Mouse (Mus musculus) embryonic facial prominence, embryonic 15.5 days (tissue): ENCODE measurements around the gene Trappc4. TPM values are rescaled to one million over a fixed set of nuclear protein-coding genes. Genes with fewer than 3 reads are reported as not detected.
"Not testable (repeated sequence)": the region's sequence is repeated elsewhere in the genome, so short reads cannot be mapped to it uniquely, and the experiment has no call there.

Experiments
- ATAC-seq: fragments of 200-750 bp; cut with Nextera tagmentation; 2 replicates; pipeline ENCODE4 v1.8.0; 2017; ENCODE audit warnings: low read depth, moderate TSS enrichment; ENCODE audit not compliant: insufficient number of reproducible peaks, low FRiP score, low TSS enrichment
- H3K27ac ChIP-seq: fragments of 300-500 bp; sonication (generic); replicated peaks from 2 replicates; pipeline ENCODE4 v1.5.1; 2015; ENCODE audit warnings: mild to moderate bottlenecking, inconsistent platforms
- H3K27me3 ChIP-seq: fragments of 300-500 bp; sonication (generic); 2 replicates; pipeline ENCODE4 v1.6.1; 2015; ENCODE audit warnings: inconsistent platforms
- H3K36me3 ChIP-seq: fragments of 300-500 bp; sonication (generic); 2 replicates; pipeline ENCODE4 v1.6.1; 2015; ENCODE audit warnings: mild to moderate bottlenecking, inconsistent platforms
- H3K4me1 ChIP-seq: fragments of 300-500 bp; sonication (generic); 2 replicates; pipeline ENCODE4 v1.6.1; 2015; ENCODE audit warnings: inconsistent platforms
- H3K4me2 ChIP-seq: fragments of 300-500 bp; sonication (generic); replicated peaks from 2 replicates; pipeline ENCODE4 v1.6.1; 2015; ENCODE audit warnings: mild to moderate bottlenecking, inconsistent platforms
- H3K4me3 ChIP-seq: fragments of 300-500 bp; sonication (generic); replicated peaks from 2 replicates; pipeline ENCODE4 v1.5.1; 2015; ENCODE audit warnings: mild to moderate bottlenecking, inconsistent platforms
- H3K9ac ChIP-seq: fragments of 300-500 bp; sonication (generic); 2 replicates; pipeline ENCODE4 v1.6.1; 2015; ENCODE audit warnings: inconsistent platforms
- H3K9me3 ChIP-seq: fragments of 300-500 bp; sonication (generic); replicated peaks from 2 replicates; pipeline ENCODE4 v1.6.1; 2016; ENCODE audit warnings: inconsistent platforms
- WGBS: fragments of 180-500 bp; shearing (Covaris S2); methylation state at CpG from one replicate; pipeline ENCODE4 v1.1.7; 2015; 5-methylcytosine and 5-hydroxymethylcytosine counted together
- polyA plus RNA-seq: library from polyadenylated mRNA; unstranded; fragments of >200 nt; fragmentation: Nextera tagmentation; extraction: Ambion mirVana; gene quantifications from 2 replicates; pipeline ENCODE4 v1.2.1, GENCODE M21; 2015

Trappc4 gene
- polyA plus RNA-seq, 1 experiment from 2014 or later, result 138 TPM

DNA sequence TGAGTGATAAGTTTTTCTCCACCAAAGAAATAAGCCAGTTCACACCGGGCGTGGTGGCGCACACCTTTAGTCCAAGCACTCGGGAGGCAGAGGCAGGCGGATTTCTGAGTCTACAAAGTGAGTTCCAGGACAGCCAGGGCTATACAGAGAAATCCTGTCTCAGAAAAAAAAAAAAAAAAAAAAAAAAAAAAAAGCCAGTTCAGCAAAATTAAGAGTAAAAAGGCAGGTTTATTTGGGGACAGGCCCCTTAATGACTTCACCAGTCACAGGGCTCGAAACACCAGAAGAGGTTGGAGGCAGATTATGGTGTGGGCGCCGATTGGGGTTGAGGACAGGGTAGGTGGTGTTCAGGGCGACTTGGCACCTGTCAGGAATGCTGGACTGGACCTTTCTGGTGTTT, 12.3 kb upstream of the Trappc4 start:
- H3K4me1 ChIP-seq, H3K4me2 ChIP-seq, H3K36me3 ChIP-seq, H3K27me3 ChIP-seq, H3K27ac ChIP-seq, H3K9ac ChIP-seq, H3K4me3 ChIP-seq, H3K9me3 ChIP-seq, ATAC-seq: not testable (repeated sequence)
- 95% methylated on average over 9 of the region's 9 CpGs for WGBS

DNA sequence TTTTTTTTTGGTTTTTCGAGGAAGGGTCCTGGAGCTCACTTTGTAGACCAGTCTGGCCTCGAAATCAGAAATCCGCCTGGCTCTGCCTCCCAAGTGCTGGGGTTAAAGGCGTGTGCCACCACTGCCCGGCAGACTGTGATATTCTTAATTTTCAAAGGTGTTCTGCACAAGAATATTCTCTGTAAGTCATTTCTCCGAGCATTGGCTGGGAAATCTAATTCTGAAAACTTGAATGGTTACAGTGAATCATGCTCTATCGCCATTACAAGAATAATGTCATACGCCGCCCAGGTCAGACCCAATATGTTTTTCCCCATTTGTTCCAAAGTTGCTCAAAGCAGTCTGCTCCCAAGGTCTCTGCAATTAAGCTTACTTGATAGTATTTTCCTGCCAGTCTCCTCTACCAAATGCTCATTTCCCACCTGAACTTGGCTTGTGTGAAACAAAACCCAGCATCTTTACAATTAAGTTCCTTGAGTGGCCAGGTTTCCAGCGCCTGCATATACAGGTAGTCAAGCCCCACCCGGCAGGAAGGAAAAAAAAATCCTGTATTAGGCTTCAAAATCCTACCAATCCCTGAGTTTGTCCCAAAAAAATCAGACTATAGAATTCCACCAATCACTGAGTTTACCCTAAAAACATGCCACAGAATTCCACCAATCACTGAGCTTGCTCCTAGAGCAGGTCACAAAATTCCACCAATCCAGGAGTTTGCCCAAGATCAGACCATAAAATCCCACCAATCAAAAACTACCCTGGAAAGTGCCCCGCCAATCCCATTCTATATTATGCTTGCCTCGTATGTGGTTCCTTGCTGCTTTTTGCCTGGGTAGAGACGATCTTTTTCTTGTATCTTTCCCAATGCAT, 11.4 kb upstream of the Trappc4 start, which contains the start of gene Ccdc84:
Ccdc84 (minus strand) TSS at position 51 of the 867 bp plus-strand sequence.
- Histone ChIP-seq H3K27ac (peak within 1 kb of the TSS; percentile 80), H3K9me3 (no peaks in the 10 kb centered on the region), H3K9ac (peak within 1 kb of the TSS; percentile 79), H3K4me3 (peak within 1 kb of the TSS; percentile 78), H3K4me2 (peak within 1 kb of the TSS; percentile 88), H3K27me3 (no peaks in the 10 kb centered on the region), H3K4me1 (peaks cover 6% of the 10 kb centered on the region; the same call in 1 of the 2 replicates), H3K36me3 (peaks cover 11% of the 10 kb centered on the region; the same call in 1 of the 2 replicates)
- 72% methylated on average over 14 of the region's 14 CpGs for WGBS
- ATAC-seq, result no peak

DNA sequence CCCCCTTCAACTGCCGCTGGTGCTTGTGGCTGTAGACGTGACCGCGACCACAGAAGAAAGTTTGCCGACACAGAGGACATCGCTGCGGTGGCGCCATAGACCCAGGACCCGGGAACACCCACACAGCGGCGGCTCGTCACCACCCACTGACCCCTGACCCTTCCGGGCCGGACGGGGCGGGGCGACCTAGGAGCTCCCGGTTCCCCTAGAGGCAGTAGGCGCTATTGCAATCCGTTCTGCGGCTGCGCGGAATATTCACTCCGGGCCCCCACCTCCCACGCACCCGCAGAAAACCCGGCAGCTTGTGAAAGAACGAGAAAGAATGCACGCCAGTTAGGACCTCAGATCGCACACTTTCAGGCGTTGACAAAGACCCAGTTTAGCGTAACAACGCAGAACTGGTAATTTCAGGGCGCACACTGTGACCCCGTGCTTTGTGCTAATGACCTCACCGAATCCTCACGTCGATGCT, 10.5 kb upstream of the Trappc4 start:
- peak overlapping the region; percentile 78 for H3K4me3 ChIP-seq
- no peaks in the 10 kb centered on the region for H3K27me3 ChIP-seq
- peak; percentile 88 for ATAC-seq
- H3K4me2 ChIP-seq, result peak overlapping the region; percentile 88
- H3K9me3 ChIP-seq, result no peaks in the 10 kb centered on the region
- H3K27ac ChIP-seq, result peak overlapping the region; percentile 80
- H3K9ac ChIP-seq, result peak overlapping the region; percentile 79
- peaks cover 6% of the 10 kb centered on the region; the same call in 1 of the 2 replicates for H3K4me1 ChIP-seq
- under 1% methylated on average over 38 of the region's 38 CpGs for WGBS
- peaks cover 20% of the 10 kb centered on the region for H3K36me3 ChIP-seq

DNA sequence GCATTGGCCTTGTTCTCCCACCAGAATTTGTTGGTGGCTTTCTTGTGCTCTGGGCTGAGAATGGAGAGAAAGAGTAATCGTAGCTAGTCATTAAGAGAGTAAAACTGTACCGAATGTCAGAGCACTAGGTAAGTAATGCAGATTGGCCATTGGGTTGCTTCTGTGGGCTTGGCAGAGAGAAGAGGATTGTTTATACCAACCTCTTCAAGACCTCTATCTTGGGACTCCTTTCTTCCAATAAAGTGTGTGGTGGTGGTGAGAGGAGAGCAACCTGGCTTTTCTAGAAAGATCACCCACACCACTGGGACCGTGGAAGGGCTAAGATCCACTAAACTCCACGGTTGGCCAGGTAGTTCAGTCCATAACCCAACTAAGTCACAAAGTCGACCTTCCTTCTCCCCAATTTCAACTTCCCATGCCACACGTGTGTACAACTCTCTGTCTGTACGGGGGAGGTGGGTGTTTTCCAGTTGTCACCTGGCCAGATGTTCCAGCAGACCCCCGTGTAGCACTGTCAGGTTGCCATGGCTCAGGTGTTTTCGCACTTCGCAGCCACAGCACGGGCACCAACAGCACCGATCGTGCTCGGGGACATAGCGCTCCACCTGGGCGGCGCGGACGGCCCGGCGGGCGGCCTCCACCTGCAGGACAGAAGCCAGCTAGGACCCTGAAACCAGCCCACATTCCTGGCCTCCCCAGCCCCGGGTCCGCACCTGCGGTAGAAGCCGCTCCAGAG, 9.9 kb upstream of the Trappc4 start:
- H3K4me3 ChIP-seq, result peak overlapping the region; percentile 78
- H3K4me1 ChIP-seq, result peaks cover 6% of the 10 kb centered on the region; the same call in 1 of the 2 replicates
- peak overlapping the region; percentile 88 for H3K4me2 ChIP-seq
- H3K36me3 ChIP-seq, result peaks cover 26% of the 10 kb centered on the region
- no peaks in the 10 kb centered on the region for H3K27me3 ChIP-seq
- H3K27ac ChIP-seq, result peak overlapping the region; percentile 80
- no peaks in the 10 kb centered on the region for H3K9me3 ChIP-seq
- H3K9ac ChIP-seq, result peak overlapping the region; percentile 79
- ATAC-seq, result peak; percentile 6; the same call in 1 of the 2 replicates
- WGBS, result 6% methylated on average over 26 of the region's 26 CpGs

DNA sequence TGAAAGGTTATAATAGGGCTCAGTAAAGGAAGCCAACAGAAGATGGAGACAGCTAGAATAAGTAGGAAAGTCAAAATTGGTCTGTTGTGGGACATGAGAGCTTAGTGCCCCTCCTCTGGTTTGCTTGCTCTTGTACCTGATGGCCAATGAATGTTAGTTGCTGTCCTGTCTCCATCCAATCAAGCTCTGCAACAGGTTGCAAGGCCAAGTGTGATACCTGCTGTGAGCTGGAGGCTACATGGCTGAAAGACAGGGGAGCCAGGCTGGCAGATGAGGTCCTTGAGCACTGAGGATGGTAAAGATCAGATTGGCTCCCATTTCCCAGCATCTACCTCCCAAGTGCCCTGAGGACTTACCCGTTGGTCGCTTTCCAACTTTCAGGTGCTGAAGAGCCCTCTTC, 5.4 kb upstream of the Trappc4 start:
- Histone ChIP-seq H3K27me3 (no peaks in the 10 kb centered on the region), H3K9ac (no peak overlapping the region), H3K4me2 (no peak overlapping the region), H3K27ac (no peak overlapping the region), H3K9me3 (no peaks in the 10 kb centered on the region), H3K4me3 (no peak overlapping the region), H3K4me1 (peaks cover 13% of the 10 kb centered on the region), H3K36me3 (peaks cover 62% of the 10 kb centered on the region)
- ATAC-seq, result no peak
- WGBS, result 58% methylated on average over 2 of the region's 2 CpGs

DNA sequence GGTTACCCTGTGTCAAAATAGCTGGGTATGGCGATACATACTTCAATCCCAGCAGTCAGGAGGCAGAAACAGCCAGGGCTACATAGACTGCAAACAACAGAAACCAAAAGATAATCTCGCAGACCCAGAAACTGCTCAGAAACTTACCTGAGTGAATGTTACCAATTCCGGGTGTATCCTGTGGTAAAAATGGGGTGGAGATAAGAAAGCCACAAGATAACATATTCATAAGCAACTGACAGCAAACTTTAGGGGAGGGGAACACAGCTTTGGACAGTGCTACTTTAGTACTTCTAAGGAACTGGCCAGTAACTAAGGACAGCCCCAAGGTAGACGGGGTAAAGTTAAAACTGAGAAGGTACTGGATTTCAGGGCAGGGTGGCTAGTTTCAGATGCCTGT, 4.9 kb upstream of the Trappc4 start:
- H3K36me3 ChIP-seq, result peaks cover 62% of the 10 kb centered on the region
- ATAC-seq, result no peak
- H3K4me1 ChIP-seq, result peaks cover 11% of the 10 kb centered on the region
- no peak overlapping the region for H3K27ac ChIP-seq
- no peaks in the 10 kb centered on the region for H3K27me3 ChIP-seq
- no peak overlapping the region for H3K4me3 ChIP-seq
- H3K9me3 ChIP-seq, result no peaks in the 10 kb centered on the region
- H3K9ac ChIP-seq, result no peak overlapping the region
- no peak overlapping the region for H3K4me2 ChIP-seq
- 83% methylated on average over 4 of the region's 4 CpGs for WGBS

DNA sequence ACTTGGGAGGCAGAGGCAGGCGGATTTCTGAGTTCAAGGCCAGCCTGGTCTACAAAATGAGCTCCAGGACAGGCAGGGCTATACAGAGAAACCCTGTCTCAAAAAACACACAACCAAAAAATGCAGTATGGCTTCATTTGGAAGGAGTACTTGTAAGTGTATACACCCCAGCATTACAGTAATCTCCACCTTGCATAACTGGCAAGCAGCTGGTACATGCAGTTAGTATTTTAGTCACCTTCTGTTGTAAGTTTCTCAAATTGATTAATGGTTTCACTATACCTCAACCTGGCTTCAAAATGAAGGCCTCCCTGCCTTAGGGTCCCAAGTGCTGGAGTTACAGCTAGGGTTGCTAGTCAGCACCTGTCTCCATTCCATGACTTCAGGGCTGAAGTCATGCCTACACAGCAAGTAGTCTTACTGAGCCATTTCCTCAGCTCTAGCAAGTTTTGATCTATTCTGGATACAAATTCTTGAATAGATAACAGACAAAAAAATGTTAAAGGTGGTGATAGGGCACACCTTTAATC, 4.3 kb upstream of the Trappc4 start:
- 81% methylated on average over 1 of the region's 1 CpGs for WGBS
- H3K9me3 ChIP-seq, result no peaks in the 10 kb centered on the region
- no peak overlapping the region for H3K4me2 ChIP-seq
- peaks cover 62% of the 10 kb centered on the region for H3K36me3 ChIP-seq
- 0 out of 2 replicates have a peak overlapping the region, but pooled peaks have one; percentile 4 for H3K27ac ChIP-seq
- H3K9ac ChIP-seq, result no peak overlapping the region
- peaks cover 7% of the 10 kb centered on the region; the same call in 1 of the 2 replicates for H3K4me1 ChIP-seq
- no peak for ATAC-seq
- H3K4me3 ChIP-seq, result no peak overlapping the region
- no peaks in the 10 kb centered on the region for H3K27me3 ChIP-seq

DNA sequence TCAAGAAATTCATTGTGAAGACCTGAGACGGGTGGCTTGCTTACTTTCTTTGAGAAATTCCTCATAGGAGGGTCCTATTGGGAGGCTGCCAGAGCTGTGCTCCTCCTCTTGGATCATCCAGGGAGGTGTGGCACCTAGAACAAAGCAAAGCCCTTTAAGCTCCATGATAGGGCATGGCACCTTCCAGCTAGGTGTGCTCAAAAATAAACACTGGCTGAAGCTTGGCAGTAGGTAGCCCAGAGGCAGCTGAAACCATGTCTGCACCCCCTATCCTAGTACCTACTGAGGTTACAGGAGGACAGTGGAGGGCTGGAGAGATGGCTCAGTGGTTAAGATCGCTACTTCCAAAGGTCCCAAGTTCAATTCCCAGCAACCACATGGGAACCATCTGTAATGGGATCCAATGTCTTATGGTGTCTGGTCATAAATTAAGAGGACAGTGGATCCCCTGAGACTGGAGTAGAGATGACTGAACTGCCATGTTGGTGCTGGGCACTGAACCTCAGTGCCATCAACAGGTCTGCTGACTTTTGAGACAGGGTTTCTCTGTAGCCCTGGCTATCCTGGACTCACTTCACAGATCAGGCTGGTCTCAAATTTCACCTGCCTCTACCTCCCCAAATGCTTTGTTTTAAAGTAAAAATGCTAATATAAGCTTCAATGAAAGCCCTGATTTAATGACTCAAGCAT, 3.4 kb upstream of the Trappc4 start:
- H3K4me2 ChIP-seq, result no peak overlapping the region
- H3K4me1 ChIP-seq, result peaks cover 12% of the 10 kb centered on the region; the same call in 1 of the 2 replicates
- no peak for ATAC-seq
- H3K9ac ChIP-seq, result no peak overlapping the region
- H3K36me3 ChIP-seq, result peaks cover 59% of the 10 kb centered on the region
- no peaks in the 10 kb centered on the region for H3K27me3 ChIP-seq
- no peak overlapping the region for H3K27ac ChIP-seq
- no peaks in the 10 kb centered on the region for H3K9me3 ChIP-seq
- 80% methylated on average over 2 of the region's 2 CpGs for WGBS
- no peak overlapping the region for H3K4me3 ChIP-seq

DNA sequence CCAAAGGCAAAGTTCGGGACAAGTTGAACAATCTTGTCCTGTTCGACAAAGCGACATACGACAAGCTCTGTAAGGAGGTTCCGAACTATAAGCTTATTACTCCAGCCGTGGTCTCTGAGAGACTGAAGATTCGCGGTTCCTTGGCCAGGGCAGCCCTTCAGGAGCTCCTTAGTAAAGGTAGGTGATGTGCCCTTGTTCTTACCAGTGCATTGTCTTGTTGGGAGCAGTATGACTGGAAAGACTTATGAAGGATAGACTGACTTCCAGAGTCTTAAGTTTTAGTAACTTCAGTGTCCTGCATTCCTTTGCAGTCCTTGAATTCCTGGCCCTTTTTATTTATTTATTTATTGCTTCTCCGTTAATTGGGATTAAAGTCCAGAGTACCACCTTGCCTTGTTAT, 1.3 kb upstream of the Trappc4 start:
- ATAC-seq, H3K27ac ChIP-seq, H3K9me3 ChIP-seq, H3K9ac ChIP-seq, H3K27me3 ChIP-seq: not testable (repeated sequence)
- Histone ChIP-seq H3K4me2 (peak overlapping the region; percentile 65), H3K4me1 (peaks cover 13% of the 10 kb centered on the region; the same call in 1 of the 2 replicates), H3K36me3 (peaks cover 67% of the 10 kb centered on the region), H3K4me3 (peak overlapping the region; percentile 88)
- WGBS, result 79% methylated on average over 9 of the region's 9 CpGs

DNA sequence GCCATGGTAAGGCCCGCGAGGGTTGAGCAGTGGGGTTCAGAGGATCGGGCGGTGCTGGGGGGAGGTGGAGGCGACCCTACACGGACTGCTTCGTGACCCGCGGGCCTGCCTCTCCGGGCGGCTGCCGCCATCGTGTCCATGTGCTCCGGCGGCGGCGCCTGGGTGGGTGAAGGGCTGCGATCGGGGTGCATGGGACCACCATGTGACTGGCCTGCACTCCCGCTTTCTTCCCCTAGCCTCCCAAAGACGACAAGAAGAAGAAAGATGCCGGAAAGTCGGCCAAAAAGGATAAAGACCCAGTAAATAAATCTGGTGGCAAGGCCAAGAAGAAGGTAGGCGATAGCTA, 325 bp upstream of the Trappc4 start:
- Histone ChIP-seq H3K36me3 (peaks cover 66% of the 10 kb centered on the region), H3K4me2 (peak overlapping the region; percentile 65), H3K27ac (peak overlapping the region; percentile 99), H3K9ac (peak overlapping the region; percentile 78), H3K4me1 (peaks cover 13% of the 10 kb centered on the region; the same call in 1 of the 2 replicates), H3K4me3 (peak overlapping the region; percentile 88), H3K9me3 (no peaks in the 10 kb centered on the region), H3K27me3 (no peaks in the 10 kb centered on the region)
- WGBS, result under 1% methylated on average over 24 of the region's 24 CpGs
- no peak for ATAC-seq
